Mouse (Mus musculus) forebrain, postnatal 0 days (tissue): ENCODE results near the gene Sept8. TPM values are rescaled to one million over a fixed set of nuclear protein-coding genes. Genes with fewer than 3 reads are reported as not detected.

Experiments used
- ATAC-seq: fragments of 200-750 bp; cut with Nextera tagmentation; 2 replicates; pipeline ENCODE4 v1.8.0; 2017; ENCODE audit warnings: mild to moderate bottlenecking, moderate library complexity
- DNase-seq: peaks from one replicate; pipeline ENCODE4 v3.0.0-alpha.2; 2015
- H3K27ac ChIP-seq: fragments of 300-500 bp; sonication (generic); 2 replicates; pipeline ENCODE4 v1.5.1; 2014; ENCODE audit warnings: low read depth, mild to moderate bottlenecking, antibody characterized with exemption, low read length, moderate library complexity, mixed read lengths
- H3K27me3 ChIP-seq: fragments of 300-500 bp; sonication (generic); 2 replicates; pipeline ENCODE4 v1.6.1; 2014; ENCODE audit warnings: mild to moderate bottlenecking, low read length, mixed read lengths; ENCODE audit not compliant: insufficient read depth
- H3K36me3 ChIP-seq: fragments of 300-500 bp; sonication (generic); 2 replicates; pipeline ENCODE4 v1.6.1; 2014; ENCODE audit warnings: mild to moderate bottlenecking, moderate library complexity; ENCODE audit not compliant: insufficient read depth
- H3K4me1 ChIP-seq: fragments of 300-500 bp; sonication (generic); 2 replicates; pipeline ENCODE4 v1.6.1; 2014; ENCODE audit warnings: antibody characterized with exemption; ENCODE audit not compliant: insufficient read depth
- H3K4me2 ChIP-seq: fragments of 300-500 bp; sonication (generic); 2 replicates; pipeline ENCODE4 v1.6.1; 2014; ENCODE audit warnings: low read depth, mild to moderate bottlenecking, moderate library complexity
- H3K4me3 ChIP-seq: fragments of 300-500 bp; sonication (generic); 2 replicates; pipeline ENCODE4 v1.5.1; 2014; ENCODE audit warnings: low read depth, low read length, mixed read lengths
- H3K9ac ChIP-seq: fragments of 300-500 bp; sonication (generic); 2 replicates; pipeline ENCODE4 v1.6.1; 2014; ENCODE audit warnings: mild to moderate bottlenecking
- H3K9me3 ChIP-seq: fragments of 300-500 bp; sonication (generic); 2 replicates; pipeline ENCODE4 v1.6.1; 2016; ENCODE audit warnings: low read length
- CTCF ChIP-seq: sonication (generic); IDR thresholded peaks from 2 replicates; pipeline ENCODE4 v1.5.1; 2016; ENCODE audit warnings: antibody characterized with exemption, control low read depth, low read depth
- WGBS: fragments of 180-500 bp; shearing (Covaris S2); extraction: QIAGEN DNeasy Blood & Tissue Kit; methylation state at CpG from one replicate; pipeline ENCODE4 v1.1.7; 2014; 5-methylcytosine and 5-hydroxymethylcytosine counted together
- polyA plus RNA-seq: library from polyadenylated mRNA; unstranded; fragments of >200 nt; fragmentation: Nextera tagmentation; extraction: Ambion mirVana; gene quantifications from 2 replicates; pipeline ENCODE4 v1.2.1, GENCODE M21; 2015
- total RNA-seq: library from RNA; depleted of rRNA; stranded (reverse); fragments of >200 nt; gene quantifications from 2 replicates; pipeline ENCODE4 v1.2.3, GENCODE M21; 2014

Sept8 gene
- total and polyA plus RNA-seq, 2 experiments from 2014 or later: 18.2 to 40.9 TPM

DNA sequence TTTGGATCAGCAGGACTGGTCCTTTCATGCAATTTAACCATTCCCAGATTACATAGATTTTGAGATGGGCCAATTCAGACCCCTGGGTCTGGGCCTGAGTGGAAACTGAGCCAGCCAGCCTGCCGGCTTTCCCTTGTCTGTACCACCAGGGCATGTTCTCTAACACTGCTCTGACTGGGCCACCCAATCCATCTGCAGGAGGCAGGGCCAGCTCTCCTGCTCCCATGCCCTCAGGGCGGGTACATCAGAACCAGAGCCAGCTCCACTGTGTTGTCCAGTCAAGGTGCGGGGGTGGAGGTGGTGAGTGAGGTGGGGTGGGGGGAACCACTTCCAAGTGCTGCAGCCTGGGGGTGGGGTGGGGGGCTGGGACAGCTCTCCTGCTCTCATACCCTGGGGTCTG lies 32.7 kb upstream of the Sept8 start:
- no peaks in the 10 kb centered on the region for H3K36me3 ChIP-seq
- H3K4me2 ChIP-seq: no peak overlapping the region
- H3K9ac ChIP-seq: no peak overlapping the region
- no peaks in the 10 kb centered on the region for H3K4me1 ChIP-seq
- no peaks in the 10 kb centered on the region for H3K9me3 ChIP-seq
- no peak for TF ChIP-seq CTCF
- H3K27ac ChIP-seq: no peak overlapping the region
- no peak overlapping the region for H3K4me3 ChIP-seq
- H3K27me3 ChIP-seq: no peaks in the 10 kb centered on the region
- WGBS: 80% methylated on average over 3 of the region's 3 CpGs
- DNase-seq: no peak
- no peak for ATAC-seq

DNA sequence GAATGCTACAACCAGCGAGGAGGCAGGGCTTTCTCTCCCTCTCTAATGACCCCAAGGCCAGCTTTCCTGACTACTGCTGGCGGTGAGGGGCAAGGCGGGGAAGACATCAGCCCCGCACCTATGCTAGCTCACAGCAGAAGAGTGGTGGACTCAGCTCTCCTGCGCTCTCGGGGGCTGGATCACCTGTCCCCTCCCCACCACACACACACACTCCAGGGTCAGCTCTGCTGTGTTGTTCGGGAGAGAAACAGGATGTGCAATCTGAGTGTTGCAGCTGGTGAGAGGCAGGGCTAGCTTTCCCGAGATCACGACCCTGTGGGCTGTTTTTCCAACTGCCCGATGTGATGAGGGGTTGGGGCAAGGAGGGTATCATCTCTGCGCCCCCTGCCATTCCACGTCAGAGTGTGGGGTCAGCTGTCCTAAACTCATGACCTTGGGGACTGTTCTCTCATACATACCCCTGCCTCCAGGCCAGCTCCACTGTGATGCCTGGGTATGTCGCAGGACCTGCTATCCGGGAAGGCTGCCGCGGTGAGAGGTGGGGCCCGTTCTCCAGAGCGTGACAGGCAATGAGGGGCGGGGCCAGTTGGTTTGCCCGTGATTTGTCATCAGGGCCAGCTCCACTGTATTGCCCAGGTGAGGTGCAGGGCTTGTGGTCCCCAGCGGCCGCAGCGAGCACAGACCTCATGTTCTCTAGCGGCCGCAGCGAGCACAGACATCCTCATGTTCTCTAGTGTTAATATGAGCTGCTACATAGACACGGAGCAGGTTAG lies 32.0 kb upstream of the Sept8 start:
- WGBS: 20% methylated on average over 27 of the region's 27 CpGs
- Histone ChIP-seq H3K4me1 (no peaks in the 10 kb centered on the region), H3K27me3 (no peaks in the 10 kb centered on the region), H3K4me3 (peak overlapping the region; percentile 18; the same call in 1 of the 2 replicates), H3K9me3 (no peaks in the 10 kb centered on the region), H3K9ac (peak overlapping the region; percentile 28; the same call in 1 of the 2 replicates), H3K4me2 (peak overlapping the region; percentile 44), H3K27ac (no peak overlapping the region), H3K36me3 (no peaks in the 10 kb centered on the region)
- DNase-seq (no peak), ATAC-seq (peak; percentile 59)
- no peak for TF ChIP-seq CTCF

DNA sequence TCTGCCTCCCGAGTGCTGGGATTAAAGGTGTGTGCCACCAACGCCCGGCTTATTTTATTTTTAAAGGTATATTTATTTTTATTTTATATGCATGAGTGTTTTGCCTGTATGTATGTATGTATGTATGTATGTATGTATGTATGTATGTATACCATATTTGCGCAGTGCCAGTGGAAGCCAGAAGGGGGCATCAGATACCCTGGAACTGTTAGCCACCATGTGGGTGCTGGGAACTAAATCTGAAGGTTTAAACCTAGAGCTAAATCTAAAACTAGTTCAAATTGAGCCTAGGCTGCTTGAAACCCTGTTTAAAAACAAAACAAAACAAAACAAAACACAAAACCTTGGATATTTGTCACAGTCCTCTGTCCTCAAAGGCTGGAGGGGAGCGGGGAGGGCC lies 30.1 kb upstream of the Sept8 start:
- Histone ChIP-seq H3K36me3 (no peaks in the 10 kb centered on the region), H3K9ac (no peak overlapping the region), H3K4me2 (no peak overlapping the region), H3K9me3 (no peaks in the 10 kb centered on the region), H3K4me1 (no peaks in the 10 kb centered on the region), H3K27ac (no peak overlapping the region), H3K4me3 (no peak overlapping the region), H3K27me3 (no peaks in the 10 kb centered on the region)
- 91% methylated on average over 5 of the region's 5 CpGs for WGBS
- TF ChIP-seq CTCF: no peak
- no peak for ATAC-seq
- DNase-seq: no peak

DNA sequence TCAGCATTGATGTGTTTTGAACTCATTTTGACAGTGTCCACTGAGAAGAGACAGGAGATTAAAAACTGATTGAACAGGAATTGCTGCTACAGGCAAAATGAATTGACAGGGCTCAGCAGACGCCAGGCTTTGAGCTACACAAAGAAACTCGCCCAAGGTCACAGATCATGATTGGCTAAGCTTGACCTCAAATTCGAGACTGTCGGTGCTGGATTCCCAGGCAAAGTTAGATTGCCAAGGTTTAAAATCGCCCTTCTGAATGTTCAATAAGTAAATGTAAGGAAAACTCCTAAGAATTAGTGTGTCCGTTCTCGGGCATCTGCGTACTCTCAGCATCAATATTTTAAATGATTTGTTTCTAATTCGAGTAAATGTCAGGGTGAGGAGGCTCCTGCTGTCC lies 29.6 kb upstream of the Sept8 start:
- Histone ChIP-seq H3K36me3 (no peaks in the 10 kb centered on the region), H3K27me3 (no peaks in the 10 kb centered on the region), H3K27ac (no peak overlapping the region), H3K4me2 (no peak overlapping the region), H3K9me3 (no peaks in the 10 kb centered on the region), H3K4me1 (no peaks in the 10 kb centered on the region), H3K9ac (no peak overlapping the region), H3K4me3 (no peak overlapping the region)
- 58% methylated on average over 9 of the region's 9 CpGs for WGBS
- no peak for DNase-seq
- TF ChIP-seq CTCF: no peak
- ATAC-seq: no peak

DNA sequence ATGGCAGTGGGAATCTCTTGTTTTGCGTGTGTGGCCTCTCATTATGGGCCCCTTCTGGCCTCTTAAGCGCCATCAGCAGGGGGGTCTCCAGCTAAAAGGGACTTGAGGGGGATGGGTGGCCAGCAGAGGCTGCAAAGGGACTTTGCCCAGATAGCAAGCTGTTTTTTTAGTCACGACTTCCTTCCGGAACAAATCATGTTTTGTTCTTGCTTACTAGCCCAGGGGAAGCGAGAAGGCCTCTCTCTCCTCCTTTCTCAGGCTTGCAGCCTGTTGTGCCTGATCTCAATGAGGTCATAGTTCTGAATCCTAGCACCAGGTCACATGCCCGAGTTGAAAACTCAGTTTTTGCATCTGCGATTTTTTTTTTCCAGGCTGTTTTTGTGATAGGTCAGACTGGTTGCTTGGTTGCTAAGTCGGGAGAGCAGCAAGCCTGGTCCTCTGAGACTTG lies 27.1 kb upstream of the Sept8 start:
- H3K9me3 ChIP-seq: no peaks in the 10 kb centered on the region
- 6% methylated on average over 8 of the region's 8 CpGs for WGBS
- TF ChIP-seq CTCF: no peak
- H3K27ac ChIP-seq: 0 out of 2 replicates have a peak overlapping the region, but pooled peaks have one; percentile 17
- no peak overlapping the region for H3K9ac ChIP-seq
- H3K4me1 ChIP-seq: no peaks in the 10 kb centered on the region
- ATAC-seq: peak; percentile 74
- no peak overlapping the region for H3K4me2 ChIP-seq
- no peak for DNase-seq
- no peak overlapping the region for H3K4me3 ChIP-seq
- no peaks in the 10 kb centered on the region for H3K27me3 ChIP-seq
- H3K36me3 ChIP-seq: no peaks in the 10 kb centered on the region

DNA sequence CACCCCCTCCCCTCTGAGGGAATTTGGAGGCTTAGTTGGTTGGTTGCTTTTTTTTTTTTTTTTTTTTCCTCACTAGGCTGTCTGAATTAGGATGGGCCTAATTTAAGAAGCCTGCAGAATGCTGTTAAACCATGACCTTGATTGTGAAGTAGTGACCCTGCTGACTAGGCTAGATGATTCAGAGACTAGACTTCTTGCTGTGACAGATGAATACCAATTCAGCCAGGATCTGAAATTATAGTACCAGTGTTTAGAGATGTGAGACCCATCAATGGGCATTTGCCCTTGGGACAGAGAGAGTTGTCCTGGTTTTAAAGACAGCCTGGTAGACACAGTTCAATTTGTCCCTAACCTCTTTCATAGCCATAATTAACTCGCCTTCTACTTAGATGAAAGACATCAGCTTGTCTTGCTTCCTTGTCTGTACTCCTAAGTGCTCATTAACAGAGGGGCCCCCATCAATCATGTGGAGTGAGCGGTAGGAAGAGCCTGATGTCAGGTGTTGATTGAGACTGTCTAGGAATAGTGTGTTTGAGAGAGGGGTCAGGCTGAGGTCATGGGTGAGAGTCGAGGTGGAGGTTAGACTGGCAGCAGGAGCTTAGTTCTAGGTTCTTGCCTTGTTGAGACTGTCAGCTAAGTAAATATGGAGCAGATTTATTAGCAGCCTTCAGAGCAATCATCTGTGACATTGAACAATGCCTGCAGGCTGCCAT lies 25.7 kb upstream of the Sept8 start:
- no peak overlapping the region for H3K27ac ChIP-seq
- H3K4me1 ChIP-seq: no peaks in the 10 kb centered on the region
- H3K9me3 ChIP-seq: no peaks in the 10 kb centered on the region
- H3K9ac ChIP-seq: no peak overlapping the region
- ATAC-seq (peak; percentile 23; the same call in 1 of the 2 replicates), DNase-seq (no peak)
- H3K4me3 ChIP-seq: no peak overlapping the region
- 32% methylated on average over 3 of the region's 3 CpGs for WGBS
- no peaks in the 10 kb centered on the region for H3K27me3 ChIP-seq
- H3K36me3 ChIP-seq: no peaks in the 10 kb centered on the region
- no peak for TF ChIP-seq CTCF
- H3K4me2 ChIP-seq: no peak overlapping the region

DNA sequence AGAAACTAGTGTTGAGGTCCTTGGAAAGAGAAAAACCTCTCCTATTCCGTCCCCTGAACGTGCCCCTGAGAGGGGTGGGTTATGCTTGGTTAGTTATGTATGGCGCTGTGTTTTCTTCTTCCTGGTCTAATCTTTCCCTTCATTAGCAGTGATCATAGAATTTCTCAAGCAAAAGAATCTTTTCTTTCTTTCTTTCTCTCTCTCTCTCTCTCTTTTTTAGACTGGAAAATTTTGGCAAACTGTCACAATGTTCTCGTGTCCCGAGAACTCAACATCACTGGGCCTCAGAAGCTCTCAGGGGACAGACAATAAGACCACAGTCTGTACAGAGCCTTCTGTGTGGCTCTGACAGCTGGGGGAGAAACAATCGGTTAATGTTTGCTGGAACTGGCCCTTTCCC lies 23.6 kb upstream of the Sept8 start:
- no peak for DNase-seq
- Histone ChIP-seq H3K4me3 (no peak overlapping the region), H3K27ac (peak overlapping the region; percentile 36; the same call in 1 of the 2 replicates), H3K9me3 (no peaks in the 10 kb centered on the region), H3K4me2 (no peak overlapping the region), H3K36me3 (no peaks in the 10 kb centered on the region), H3K27me3 (no peaks in the 10 kb centered on the region), H3K4me1 (no peaks in the 10 kb centered on the region), H3K9ac (no peak overlapping the region)
- TF ChIP-seq CTCF: no peak
- 10% methylated on average over 6 of the region's 6 CpGs for WGBS
- peak; percentile 67; the same call in 1 of the 2 replicates for ATAC-seq
